Mouse (Mus musculus) CH12.LX (cell line): ENCODE data around the gene Npat.

Experiments used
- BHLHE40 ChIP-seq: IDR thresholded peaks from 2 replicates; pipeline ENCODE4 v1.6.1; 2011; ENCODE audit warnings: mild to moderate bottlenecking, low read depth, low read length, improper control_type of control experiment
- MAX ChIP-seq: IDR thresholded peaks from 2 replicates; pipeline ENCODE4 v1.6.1; 2011; ENCODE audit warnings: low read length, improper control_type of control experiment
- RCOR1 ChIP-seq: conservative IDR thresholded peaks from 2 replicates; pipeline ENCODE4 v1.6.1; 2012; ENCODE audit warnings: low read depth, mild to moderate bottlenecking, inconsistent platforms, low read length, improper control_type of control experiment
- TCF12 ChIP-seq: IDR thresholded peaks from 2 replicates; pipeline ENCODE4 v1.6.1; 2014; ENCODE audit warnings: low read depth, mild to moderate bottlenecking, inconsistent platforms, low read length, improper control_type of control experiment
- ZC3H11A ChIP-seq: IDR thresholded peaks from 2 replicates; pipeline ENCODE4 v1.6.1; 2012; ENCODE audit warnings: low read depth, mild to moderate bottlenecking, inconsistent platforms, low read length, improper control_type of control experiment

DNA sequence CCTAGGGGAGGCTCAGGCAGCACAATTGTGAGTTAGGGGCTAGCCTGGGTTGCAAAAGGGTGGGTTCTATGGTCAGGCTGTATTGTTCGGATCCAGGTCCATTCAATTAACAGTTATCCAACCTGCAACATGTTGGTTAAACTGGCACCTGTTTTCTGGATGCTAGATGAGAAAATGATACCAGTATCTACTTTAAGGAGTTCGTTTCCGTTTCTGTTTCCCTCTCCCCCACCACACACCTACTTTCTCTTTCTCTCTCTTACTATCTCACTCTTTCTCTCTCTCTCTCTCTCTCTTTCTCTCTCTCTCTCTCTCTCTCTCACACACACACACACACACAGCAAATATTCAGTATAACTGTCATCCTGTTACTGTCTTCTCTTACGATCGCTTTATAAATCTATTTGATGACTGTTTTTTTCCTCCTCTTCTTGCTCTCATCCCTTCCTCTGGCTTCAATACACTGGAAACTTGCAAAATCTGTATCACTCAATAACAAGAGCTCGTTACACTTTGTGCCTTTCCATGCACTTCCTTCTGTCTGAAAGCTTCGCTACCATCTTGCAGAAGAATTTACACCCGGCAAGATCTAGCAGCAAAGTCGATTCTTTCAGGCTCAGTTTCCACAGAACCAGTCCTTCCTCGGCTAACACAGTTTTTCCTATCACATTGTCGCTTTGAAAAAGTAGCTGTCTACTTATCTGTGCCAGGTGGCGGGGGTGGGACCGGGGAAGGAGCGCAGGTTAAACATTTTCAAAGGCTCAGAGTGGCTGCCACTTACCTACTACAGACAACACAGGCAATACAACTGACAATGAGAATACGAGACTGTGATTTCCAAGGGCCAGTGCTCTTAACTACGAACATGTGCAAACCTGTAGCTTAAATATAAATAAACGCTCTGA lies 1.2 kb upstream of the Npat start:
- TF ChIP-seq RCOR1 (no peak), TCF12 (no peak), BHLHE40 (no peak), MAX (no peak), ZC3H11A (no peak)
